Mouse (Mus musculus) ES-Bruce4 (cell line): ENCODE data around the gene Gaa.

Source experiments
- CTCF ChIP-seq: IDR thresholded peaks from one replicate; pipeline ENCODE4 v1.8.1; 2011; ENCODE audit warnings: low read depth, low read length
- POLR2A ChIP-seq: IDR thresholded peaks from one replicate; pipeline ENCODE4 v1.8.1; 2011; ENCODE audit warnings: low read length; ENCODE audit not compliant: insufficient read depth

- TF ChIP-seq CTCF (no peak), POLR2A (no peak)
These were observed 13.3 kb downstream of the Gaa start for GRCm38 (mm10) chr11:119281030-119281429.
